Mouse (Mus musculus): Measurements from ENCODE around the gene Rsrc1. TPM values are rescaled to one million over a fixed set of nuclear protein-coding genes. Genes with fewer than 3 reads are reported as not detected.

Rsrc1 gene
- polyA plus RNA-seq, 1 experiment, result 14.3 TPM

DNA sequence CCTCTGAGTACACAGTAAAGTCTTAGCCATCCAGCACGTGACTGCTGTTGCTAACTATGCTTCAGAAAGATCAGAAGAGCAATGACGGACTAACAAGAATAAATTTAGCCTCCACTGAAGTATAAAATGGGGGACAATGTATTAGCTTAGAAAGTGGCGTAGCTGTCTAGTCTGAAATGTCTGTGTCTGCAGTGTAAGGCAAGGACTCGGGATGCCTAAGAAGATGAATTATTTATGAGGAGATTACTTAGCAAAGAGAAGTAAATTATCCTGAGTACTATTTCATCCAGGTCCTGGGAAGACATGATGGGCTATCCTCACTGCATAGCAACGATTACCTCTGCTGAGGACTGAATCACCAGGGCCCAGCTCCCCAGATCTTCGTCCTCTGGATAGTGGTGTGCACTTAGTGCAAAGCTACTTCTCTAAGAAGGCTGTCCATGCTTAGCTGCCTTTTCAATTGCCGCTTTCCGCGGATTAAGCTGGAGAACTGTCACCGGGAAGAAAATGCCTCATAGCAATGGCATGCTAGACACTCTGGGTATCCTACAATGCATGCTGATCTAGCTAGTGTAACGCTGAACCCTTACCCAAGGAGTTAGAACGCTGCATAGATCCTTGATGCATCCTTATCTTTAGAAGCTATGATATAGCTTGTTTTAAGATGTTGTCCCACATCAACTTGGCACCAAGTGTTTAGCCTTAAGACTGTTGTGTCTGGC lies 370.4 kb downstream of the Rsrc1 start:
- Histone ChIP-seq H3K36me3 (ENCODE audit: control insufficient read depth, insufficient read depth, low read length) (no peaks in the 10 kb centered on the region), H3K27me3 (ENCODE audit: control insufficient read depth, insufficient read depth, low read length) (no peaks in the 10 kb centered on the region), H3K27ac (ENCODE audit: control insufficient read depth, insufficient read depth, low read depth, low read length) (no peak overlapping the region), H3K4me1 (ENCODE audit: control insufficient read depth, insufficient read depth, low read length) (no peaks in the 10 kb centered on the region), H3K4me3 (ENCODE audit: control insufficient read depth, low read depth, low read length) (no peak overlapping the region)
- TF ChIP-seq POLR2A (IDR thresholded peaks at IDR 0.05; ENCODE audit: control insufficient read depth, low read depth, low read length) (no peak), CTCF (IDR thresholded peaks at IDR 0.05; ENCODE audit: control insufficient read depth, insufficient read depth, insufficient replicate concordance, low read depth, low read length) (no peak)

DNA sequence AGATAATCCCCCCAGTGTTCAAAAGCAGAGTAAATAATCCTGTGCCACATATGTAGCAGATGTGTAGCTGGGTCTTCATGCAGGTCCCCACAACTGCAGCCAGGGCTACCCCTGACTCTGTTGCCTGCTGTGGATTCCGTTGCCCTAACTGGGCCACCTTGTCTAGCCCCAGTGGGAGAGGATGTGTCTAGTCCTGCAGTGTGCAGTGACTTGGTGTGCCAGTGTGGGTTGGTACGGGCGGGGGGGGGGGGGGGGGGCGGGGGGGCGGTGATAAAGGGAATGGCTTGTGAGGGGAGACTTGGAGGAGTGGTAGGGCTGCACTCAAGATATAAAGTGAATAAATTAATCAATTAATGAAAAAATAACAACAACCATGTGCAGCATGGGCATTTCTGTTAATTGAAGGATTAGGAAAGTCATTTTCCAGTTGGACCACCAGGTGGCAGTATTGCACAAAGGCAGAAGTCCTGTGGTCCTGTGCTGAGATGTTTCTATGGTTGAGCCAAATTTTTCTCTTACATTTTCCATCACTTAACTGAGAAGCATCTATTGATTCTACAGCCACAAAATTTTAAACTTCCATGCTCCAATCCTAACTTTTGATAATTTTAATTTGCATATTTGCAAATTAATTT lies 371.1 kb downstream of the Rsrc1 start:
- Histone ChIP-seq H3K27me3 (ENCODE audit: control insufficient read depth, insufficient read depth, low read length) (no peaks in the 10 kb centered on the region), H3K4me3 (ENCODE audit: control insufficient read depth, low read depth, low read length) (no peak overlapping the region), H3K4me1 (ENCODE audit: control insufficient read depth, insufficient read depth, low read length) (no peaks in the 10 kb centered on the region), H3K27ac (ENCODE audit: control insufficient read depth, insufficient read depth, low read depth, low read length) (no peak overlapping the region), H3K36me3 (ENCODE audit: control insufficient read depth, insufficient read depth, low read length) (no peaks in the 10 kb centered on the region)
- TF ChIP-seq POLR2A (IDR thresholded peaks at IDR 0.05; ENCODE audit: control insufficient read depth, low read depth, low read length) (no peak), CTCF (IDR thresholded peaks at IDR 0.05; ENCODE audit: control insufficient read depth, insufficient read depth, insufficient replicate concordance, low read depth, low read length) (no peak)

DNA sequence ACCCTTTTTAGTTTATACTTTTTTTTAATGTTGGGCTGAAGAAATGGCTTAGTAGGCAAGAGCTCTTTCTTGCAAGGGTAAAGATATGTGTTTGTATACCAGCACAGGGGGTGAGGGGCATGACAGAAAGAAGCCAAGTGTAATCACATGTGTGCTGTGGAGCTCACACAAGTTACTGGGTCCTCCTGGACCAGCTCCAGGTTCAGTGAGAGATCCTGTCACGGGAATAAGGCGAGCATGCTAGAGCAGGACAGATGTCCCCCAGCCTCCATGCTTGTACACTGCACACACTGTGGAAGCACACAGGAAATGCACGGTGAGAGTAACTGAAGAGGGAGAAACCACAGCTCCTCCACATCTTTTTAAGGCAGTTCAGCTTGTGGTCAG lies 371.6 kb downstream of the Rsrc1 start:
- Histone ChIP-seq H3K27ac (ENCODE audit: control insufficient read depth, insufficient read depth, low read depth, low read length) (no peak overlapping the region), H3K27me3 (ENCODE audit: control insufficient read depth, insufficient read depth, low read length) (no peaks in the 10 kb centered on the region), H3K4me1 (ENCODE audit: control insufficient read depth, insufficient read depth, low read length) (no peaks in the 10 kb centered on the region), H3K36me3 (ENCODE audit: control insufficient read depth, insufficient read depth, low read length) (no peaks in the 10 kb centered on the region), H3K4me3 (ENCODE audit: control insufficient read depth, low read depth, low read length) (no peak overlapping the region)
- TF ChIP-seq POLR2A (IDR thresholded peaks at IDR 0.05; ENCODE audit: control insufficient read depth, low read depth, low read length) (no peak), CTCF (IDR thresholded peaks at IDR 0.05; ENCODE audit: control insufficient read depth, insufficient read depth, insufficient replicate concordance, low read depth, low read length) (no peak)

DNA sequence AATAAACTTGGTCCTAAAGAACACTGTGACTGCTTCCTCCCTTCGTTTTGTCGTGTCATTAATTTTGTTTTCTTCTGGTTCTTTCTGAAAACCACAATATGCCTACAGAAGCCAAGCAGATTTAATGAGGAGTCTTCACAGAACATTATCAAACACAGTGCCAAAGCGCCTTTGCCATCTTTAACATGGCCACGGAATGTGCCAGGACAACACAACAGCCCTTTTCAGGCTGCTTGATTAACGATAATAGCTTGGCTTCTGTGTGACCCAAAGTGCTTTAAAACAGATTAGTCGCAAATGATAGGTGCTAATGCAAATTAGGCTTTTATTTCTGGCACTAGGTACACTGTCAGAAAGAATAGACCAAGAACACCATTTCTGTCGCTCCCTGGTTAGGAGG lies 377.2 kb downstream of the Rsrc1 start:
- Histone ChIP-seq H3K36me3 (ENCODE audit: control insufficient read depth, insufficient read depth, low read length) (no peaks in the 10 kb centered on the region), H3K4me3 (ENCODE audit: control insufficient read depth, low read depth, low read length) (no peak overlapping the region), H3K4me1 (ENCODE audit: control insufficient read depth, insufficient read depth, low read length) (no peaks in the 10 kb centered on the region), H3K27me3 (ENCODE audit: control insufficient read depth, insufficient read depth, low read length) (no peaks in the 10 kb centered on the region), H3K27ac (ENCODE audit: control insufficient read depth, insufficient read depth, low read depth, low read length) (no peak overlapping the region)
- no peak for TF ChIP-seq POLR2A (IDR thresholded peaks at IDR 0.05; ENCODE audit: control insufficient read depth, low read depth, low read length)
- no peak for TF ChIP-seq CTCF (IDR thresholded peaks at IDR 0.05; ENCODE audit: control insufficient read depth, insufficient read depth, insufficient replicate concordance, low read depth, low read length)

DNA sequence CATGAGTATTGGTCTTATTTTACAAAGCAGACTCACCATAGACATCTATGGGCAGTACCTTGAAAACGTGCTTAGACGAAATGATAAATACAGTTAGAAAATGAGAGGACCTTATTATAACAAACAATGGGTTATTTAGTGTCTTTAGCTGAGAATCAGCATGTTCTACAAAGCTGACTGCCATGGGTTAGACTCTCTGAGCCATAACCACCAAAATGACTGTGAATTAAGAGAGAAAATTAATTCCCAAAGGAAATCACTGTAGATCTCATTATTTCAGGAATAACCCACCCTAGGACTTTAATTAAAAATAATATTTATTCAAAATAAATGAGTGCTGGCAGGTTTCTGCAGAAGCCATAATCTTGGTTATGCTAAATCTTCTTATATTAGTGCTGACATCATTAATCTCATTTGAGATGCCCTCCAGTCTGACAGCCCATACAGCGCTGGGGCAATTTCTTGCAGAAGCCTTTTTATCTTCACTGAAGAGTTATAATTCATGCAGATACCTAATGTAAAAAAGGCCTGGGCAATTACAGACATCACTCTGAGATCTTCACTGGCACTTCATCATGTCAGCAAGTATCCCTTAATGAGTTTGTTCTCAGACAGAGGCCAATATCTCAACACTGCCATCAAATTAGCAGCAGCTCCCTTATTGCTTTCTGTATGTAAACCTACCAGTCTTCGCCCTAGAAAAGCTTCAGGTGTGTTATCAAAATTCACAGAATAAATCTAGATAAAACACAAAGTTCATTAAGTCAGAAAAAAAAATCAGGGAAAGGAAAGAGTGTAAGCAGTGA lies 385.1 kb downstream of the Rsrc1 start:
- no peak for TF ChIP-seq CTCF (IDR thresholded peaks at IDR 0.05; ENCODE audit: control insufficient read depth, insufficient read depth, insufficient replicate concordance, low read depth, low read length)
- no peak for TF ChIP-seq POLR2A (IDR thresholded peaks at IDR 0.05; ENCODE audit: control insufficient read depth, low read depth, low read length)
- H3K36me3 ChIP-seq (ENCODE audit: control insufficient read depth, insufficient read depth, low read length), result no peaks in the 10 kb centered on the region
- no peaks in the 10 kb centered on the region for H3K27me3 ChIP-seq (ENCODE audit: control insufficient read depth, insufficient read depth, low read length)
- no peaks in the 10 kb centered on the region for H3K4me1 ChIP-seq (ENCODE audit: control insufficient read depth, insufficient read depth, low read length)
- no peak overlapping the region for H3K4me3 ChIP-seq (ENCODE audit: control insufficient read depth, low read depth, low read length)
- H3K27ac ChIP-seq (ENCODE audit: control insufficient read depth, insufficient read depth, low read depth, low read length), result no peak overlapping the region

DNA sequence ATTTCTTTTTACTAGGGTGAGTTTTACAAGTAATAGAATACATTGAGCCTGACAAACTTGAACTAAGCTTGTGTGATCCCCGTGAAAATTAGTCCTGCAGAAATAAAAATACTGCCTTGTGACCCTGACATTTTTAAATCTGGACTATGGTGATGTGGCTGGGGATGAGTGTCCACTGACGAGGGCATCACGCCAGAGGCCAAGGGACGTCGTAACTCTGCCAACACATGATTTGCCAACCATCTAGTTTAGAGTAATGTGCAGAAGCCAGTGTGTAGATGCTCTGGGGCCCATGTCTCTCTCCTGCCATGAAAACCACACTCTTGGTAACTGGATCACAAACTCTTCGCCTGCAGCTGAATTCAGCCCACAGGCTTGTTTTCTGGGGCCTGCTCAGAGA lies 386.3 kb downstream of the Rsrc1 start:
- no peak for TF ChIP-seq POLR2A (IDR thresholded peaks at IDR 0.05; ENCODE audit: control insufficient read depth, low read depth, low read length)
- TF ChIP-seq CTCF (IDR thresholded peaks at IDR 0.05; ENCODE audit: control insufficient read depth, insufficient read depth, insufficient replicate concordance, low read depth, low read length), result no peak
- Histone ChIP-seq H3K27ac (ENCODE audit: control insufficient read depth, insufficient read depth, low read depth, low read length) (no peak overlapping the region), H3K4me3 (ENCODE audit: control insufficient read depth, low read depth, low read length) (no peak overlapping the region), H3K27me3 (ENCODE audit: control insufficient read depth, insufficient read depth, low read length) (no peaks in the 10 kb centered on the region), H3K4me1 (ENCODE audit: control insufficient read depth, insufficient read depth, low read length) (no peaks in the 10 kb centered on the region), H3K36me3 (ENCODE audit: control insufficient read depth, insufficient read depth, low read length) (no peaks in the 10 kb centered on the region)

DNA sequence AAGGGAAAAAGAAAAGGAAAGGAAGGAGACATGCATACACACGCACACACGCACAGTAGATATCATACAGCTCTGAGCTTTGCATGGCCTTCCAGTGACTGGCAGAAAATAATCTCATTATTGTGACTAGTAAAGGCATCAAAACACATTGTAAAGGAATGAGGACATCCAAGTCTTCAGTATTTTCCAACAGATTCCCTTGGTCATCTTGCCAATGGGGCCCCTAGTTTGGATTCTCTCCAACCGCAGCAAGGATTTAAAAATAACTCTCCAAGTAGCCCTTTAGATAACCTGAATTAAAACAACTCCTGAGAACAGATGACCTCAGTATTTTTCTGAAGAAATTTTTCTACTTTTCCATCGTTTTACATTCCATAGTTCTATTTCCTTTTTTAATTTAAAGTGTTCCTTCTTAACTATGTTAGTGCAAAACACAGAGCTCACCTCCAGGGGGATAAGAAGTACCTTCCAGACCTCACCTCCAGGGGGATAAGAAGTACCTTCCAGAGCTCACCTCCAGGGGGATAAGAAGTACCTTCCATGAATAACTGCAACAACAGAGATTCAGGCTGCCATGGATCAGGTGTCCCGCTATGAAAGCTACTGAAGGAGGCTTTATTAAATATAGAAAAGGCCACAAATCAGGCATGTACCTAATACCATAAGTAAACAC lies 388.4 kb downstream of the Rsrc1 start:
- Histone ChIP-seq H3K27me3 (ENCODE audit: control insufficient read depth, insufficient read depth, low read length) (no peaks in the 10 kb centered on the region), H3K4me1 (ENCODE audit: control insufficient read depth, insufficient read depth, low read length) (peaks cover under 1% of the 10 kb centered on the region; the same call in 1 of the 2 replicates), H3K4me3 (ENCODE audit: control insufficient read depth, low read depth, low read length) (no peak overlapping the region), H3K36me3 (ENCODE audit: control insufficient read depth, insufficient read depth, low read length) (no peaks in the 10 kb centered on the region), H3K27ac (ENCODE audit: control insufficient read depth, insufficient read depth, low read depth, low read length) (no peak overlapping the region)
- TF ChIP-seq POLR2A (IDR thresholded peaks at IDR 0.05; ENCODE audit: control insufficient read depth, low read depth, low read length), result no peak
- no peak for TF ChIP-seq CTCF (IDR thresholded peaks at IDR 0.05; ENCODE audit: control insufficient read depth, insufficient read depth, insufficient replicate concordance, low read depth, low read length)

Data from testis, adult 2 months (tissue).